Mouse (Mus musculus): Measurements from ENCODE around the gene Pcgf6.
"Not testable (repeated sequence)": the region's sequence is repeated elsewhere in the genome, so short reads cannot be mapped to it uniquely, and the experiment has no call there.

- not testable (repeated sequence) for TF ChIP-seq CTCF (IDR thresholded peaks at IDR 0.05; ENCODE audit: insufficient read depth, low read length); POLR2A (IDR thresholded peaks at IDR 0.05; ENCODE audit: borderline replicate concordance, extremely low read depth, low read depth, low read length)
Measured at GRCm38 (mm10) chr19:46992329-46992728, 58.4 kb downstream of the Pcgf6 start.
